Mouse (Mus musculus): Measurements from ENCODE around the gene Gm17334. TPM values are rescaled to one million over a fixed set of nuclear protein-coding genes. Genes with fewer than 3 reads are reported as not detected.
A peak's percentile ranks its signal among the peaks of the same experiment; 100 is the strongest.
"Not testable (repeated sequence)": the region's sequence is repeated elsewhere in the genome, so short reads cannot be mapped to it uniquely, and the experiment has no call there.

Gm17334 gene
- polyA plus RNA-seq, 1 experiment: 1.8 TPM

DNA sequence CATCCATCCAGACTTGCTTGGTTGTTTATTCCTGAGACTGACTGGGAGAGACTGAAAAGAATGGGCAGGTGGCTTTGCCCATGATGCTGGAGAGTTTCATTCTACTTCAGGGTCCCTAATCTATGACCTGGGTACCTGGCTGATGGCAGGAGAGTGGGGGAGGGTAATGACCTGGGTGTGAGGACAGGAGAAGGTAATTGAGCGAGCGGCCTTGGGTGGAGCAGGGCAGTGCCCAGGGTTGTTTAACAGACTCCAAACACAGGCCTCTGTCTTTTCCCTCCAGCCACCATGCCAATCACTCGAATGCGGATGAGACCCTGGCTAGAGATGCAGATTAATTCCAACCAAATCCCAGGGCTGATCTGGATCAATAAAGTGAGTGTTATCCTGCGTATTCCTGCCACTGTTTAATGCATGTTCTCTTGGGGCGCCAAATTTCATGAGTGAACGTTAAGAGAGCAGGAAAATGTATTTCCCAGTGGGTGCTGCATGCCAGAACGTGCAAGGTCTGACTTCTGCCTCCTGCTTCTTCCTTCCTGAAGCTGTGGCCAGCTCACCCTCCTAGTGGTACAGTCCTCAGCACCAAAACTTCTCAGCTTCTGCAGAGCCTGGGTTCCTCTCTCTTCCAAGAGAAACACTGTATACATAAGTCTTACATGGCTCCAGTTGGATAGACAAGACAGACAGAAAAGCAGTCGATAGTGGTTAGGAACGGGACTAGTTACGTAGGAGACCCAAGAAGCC, 1.8 kb downstream of the Gm17334 start:
- no peak for DNase-seq (ENCODE audit: low spot score)

DNA sequence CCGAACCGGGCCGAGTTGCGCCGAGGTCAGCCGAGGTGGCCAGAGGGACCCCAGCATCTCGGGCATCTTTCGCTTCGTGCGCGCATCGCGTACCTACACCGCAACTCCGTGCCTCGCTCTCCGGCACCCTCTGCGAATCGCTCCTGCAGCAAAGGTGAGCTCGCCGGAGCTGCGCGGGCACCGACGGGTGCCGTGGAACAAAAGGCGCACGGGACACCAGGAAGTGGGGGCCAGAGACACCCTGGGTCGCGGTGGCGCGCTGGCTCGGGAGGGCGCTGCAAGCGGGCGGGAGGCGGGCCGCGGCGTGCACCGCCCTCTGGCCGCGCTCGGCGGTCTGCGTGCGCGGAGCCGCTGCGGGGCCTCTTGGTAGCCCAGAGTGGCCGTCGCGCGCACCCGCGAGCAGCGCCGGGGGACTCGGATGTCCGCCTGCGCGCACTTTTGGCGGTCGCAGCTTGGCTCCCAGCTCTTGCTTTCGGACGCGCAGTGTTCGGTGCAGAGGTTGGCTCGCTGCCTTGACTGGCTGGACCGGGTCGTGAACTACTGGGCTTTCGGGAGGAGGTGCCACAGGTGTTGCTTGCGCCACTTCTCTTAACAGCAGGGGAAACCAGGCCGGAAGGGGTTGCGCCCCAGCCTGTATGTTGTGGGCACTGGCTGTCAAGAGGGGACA, 2.7 kb downstream of the Gm17334 start:
- peak; percentile 65 for DNase-seq (ENCODE audit: low spot score)

DNA sequence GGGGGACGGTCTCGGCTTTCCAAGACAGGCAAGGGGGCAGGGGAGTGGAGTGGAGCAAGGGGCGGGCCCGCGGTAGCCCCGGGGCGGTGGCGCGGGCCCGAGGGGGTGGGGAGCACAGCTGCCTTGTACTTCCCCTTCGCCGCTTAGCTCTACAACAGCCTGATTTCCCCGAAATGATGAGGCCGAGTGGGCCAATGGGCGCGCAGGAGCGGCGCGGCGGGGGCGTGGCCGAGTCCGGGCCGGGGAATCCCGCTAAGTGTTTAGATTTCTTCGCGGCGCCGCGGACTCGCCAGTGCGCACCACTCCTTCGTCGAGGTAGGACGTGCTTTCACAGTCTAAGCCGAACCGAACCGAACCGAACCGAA, 3.2 kb downstream of the Gm17334 start, which contains the start of gene Irf1:
Gene Irf1, plus strand, starts transcription at position 255 of the 365 bp plus-strand sequence.
- peak; percentile 83 for DNase-seq (ENCODE audit: low spot score)

DNA sequence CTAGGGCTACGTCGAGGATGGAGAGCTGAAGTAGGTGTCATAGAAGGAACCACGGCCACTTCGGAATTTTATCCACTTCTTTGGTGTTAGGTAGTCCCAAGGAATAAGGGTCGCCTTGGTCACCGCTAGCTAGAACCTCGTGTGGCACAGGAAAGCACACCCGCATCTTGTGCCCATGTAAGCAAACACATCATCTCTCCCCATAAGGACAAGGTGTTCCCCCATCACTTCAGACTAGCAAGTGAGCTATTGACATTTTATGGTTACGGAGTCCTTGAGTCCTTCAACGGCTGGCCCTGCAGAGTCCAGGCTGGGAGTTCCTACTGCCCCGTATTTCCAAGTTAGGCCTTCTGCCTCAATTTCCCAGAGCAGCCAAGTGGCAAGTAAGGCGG, 3.8 kb downstream of the Gm17334 start:
- no peak for DNase-seq (ENCODE audit: low spot score)

DNA sequence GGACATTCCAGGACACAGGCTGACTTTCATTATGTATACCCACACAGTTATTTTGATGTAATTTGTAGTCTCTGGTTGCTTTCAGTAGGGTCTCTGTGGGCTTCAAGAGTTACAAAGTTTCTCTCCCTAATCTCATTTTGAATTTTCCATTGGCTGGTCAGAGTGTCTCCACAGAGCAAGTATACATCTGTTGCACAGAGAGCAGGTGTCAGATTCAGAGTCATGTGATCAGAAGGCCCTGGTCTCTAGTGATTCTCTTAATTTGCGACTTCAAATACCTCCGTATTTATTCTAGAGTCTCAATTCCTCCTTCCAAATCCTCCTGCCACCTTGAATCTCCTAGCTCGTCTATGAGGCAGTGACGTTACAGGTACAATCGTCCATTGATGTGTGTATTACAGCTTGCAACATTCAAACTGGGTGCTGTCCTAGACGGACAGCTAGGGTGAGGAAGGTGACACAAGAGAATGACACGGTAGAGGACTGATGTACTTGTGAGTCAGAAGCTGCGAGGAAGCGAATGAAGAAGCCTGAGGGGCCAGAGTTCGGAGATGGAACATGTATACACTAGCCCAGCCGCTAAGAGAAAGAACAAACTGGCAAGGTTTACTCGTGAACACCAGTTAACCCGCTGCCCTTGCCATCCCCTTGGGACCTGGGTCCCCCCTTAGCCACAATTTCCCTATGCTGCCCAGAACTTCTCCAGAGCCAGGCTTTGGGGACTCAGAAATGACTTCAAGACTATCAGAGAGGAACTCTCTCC, 4.4 kb downstream of the Gm17334 start:
- DNase-seq (ENCODE audit: low spot score): no peak

DNA sequence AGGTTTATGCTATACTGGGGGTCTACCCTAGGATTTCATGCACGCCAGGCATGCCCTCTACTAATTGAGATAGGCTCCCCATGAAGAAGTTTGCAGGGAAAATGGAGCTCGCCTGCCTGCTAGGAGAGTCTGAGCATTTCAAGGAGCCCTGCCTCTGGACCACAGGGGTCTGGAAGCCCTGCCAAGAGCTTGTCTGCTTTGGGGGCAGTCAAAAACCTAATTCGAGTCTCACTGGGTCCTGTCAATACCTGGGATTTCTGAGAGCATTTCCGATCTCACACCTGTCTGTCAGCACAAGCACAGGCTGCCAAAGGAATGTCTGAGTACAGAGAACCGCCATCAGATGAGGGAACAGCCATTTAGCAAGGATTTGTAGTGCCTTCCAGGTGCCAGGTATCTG, 8.4 kb downstream of the Gm17334 start:
- DNase-seq (ENCODE audit: low spot score): no peak

DNA sequence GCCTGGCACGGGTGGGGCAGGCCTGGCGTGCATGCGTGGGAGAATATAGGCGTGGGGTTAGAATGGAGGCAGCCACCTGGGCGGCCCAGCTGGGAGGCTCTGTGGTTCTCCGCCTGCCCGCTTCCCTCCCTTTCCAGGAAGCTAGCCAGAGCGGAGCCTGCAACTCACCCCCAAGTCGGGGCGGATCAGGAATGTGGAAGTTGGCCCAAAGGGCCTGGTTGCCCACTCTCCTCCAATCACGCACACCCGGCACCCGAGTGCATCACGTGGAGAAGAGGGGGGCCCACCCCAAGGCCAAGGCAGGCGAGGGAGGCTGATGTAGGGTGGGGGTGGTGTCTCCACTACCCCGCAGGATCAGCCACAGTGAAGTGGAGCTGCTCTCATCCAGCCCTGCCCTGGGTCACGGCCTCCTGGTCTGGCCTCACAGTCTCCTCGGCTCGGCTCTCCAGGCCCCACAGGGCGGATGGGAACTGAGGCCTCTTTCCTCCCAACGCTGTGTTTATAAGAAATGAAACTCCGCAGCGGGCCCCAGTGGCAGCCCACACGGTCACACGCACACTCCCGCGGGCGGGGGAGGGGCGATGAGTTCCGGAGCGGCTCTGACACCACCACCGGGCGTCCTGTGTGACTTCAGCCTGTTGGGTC, 9.4 kb downstream of the Gm17334 start:
- peak; percentile 79 for DNase-seq (ENCODE audit: low spot score)

DNA sequence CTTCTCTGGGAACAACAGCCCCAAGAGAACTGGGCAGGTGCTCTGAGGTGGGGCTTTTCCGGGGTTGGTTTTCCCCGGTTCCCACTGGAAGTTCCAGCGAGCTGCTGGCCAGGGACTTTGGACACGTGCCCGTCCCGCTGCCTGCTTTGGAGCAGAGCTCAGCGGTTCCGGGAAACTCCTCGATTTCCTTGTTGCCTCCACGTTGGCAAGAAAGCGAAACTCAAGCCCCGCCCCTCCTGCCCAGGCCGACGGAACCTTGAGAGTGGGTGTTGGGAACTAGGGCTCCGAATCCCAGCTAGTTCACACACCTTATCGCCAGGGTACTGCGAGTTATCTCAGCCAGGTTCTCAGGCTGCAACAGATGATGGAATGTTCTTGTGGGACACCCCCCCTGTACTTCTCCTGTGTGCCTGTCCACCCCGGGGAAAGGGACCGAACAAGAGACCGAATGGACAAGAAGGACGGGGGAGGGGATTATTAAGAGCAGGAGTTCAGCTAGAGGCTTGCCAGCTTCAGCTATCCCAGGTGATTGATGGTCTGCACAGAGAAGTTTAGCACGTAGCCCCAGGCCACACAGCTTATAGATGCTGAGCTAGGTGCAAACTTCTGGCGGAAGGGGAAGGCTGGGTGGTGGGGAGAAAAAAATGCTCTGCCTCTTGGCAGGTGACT, 10.0 kb downstream of the Gm17334 start:
- peak; percentile 69 for DNase-seq (ENCODE audit: low spot score)

DNA sequence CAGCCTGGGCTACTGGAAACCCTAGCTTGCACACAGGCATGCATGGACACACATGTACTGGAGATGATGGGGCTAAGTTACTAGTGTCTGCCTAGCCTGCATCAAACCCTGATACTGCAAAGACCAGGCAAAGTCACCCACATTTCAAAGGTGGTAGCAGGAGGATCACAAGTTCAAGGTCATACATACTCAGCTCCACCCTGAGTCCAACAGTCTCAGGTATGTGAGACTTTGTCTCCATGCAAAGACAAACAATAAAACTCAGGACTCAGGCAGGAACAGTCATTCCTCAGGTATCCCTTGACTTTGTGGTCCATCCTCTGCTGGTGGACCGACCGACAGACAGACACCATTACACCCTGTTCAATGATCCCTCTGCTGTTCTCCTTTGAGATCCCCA, 10.6 kb downstream of the Gm17334 start:
- no peak for DNase-seq (ENCODE audit: low spot score)

DNA sequence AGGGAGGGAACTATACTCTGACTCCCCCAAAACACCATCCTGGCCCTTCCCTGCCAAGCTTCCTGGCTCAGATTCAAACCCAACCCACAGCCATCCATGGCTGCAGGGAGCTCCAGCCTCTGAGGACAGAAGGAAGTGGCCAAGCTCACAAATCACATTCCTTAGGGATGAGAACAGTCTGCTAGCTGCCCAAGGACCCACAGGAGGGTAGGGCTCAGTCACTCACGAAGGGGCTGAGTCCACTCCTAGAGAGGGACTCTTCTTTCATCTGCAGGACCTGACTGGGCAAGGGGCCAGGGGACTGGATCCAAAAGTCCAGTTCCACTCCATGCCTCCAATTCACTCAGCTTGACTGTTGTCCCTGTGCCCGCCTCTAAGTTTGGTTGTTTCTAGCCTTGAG, 11.2 kb downstream of the Gm17334 start:
- DNase-seq (ENCODE audit: low spot score): no peak

DNA sequence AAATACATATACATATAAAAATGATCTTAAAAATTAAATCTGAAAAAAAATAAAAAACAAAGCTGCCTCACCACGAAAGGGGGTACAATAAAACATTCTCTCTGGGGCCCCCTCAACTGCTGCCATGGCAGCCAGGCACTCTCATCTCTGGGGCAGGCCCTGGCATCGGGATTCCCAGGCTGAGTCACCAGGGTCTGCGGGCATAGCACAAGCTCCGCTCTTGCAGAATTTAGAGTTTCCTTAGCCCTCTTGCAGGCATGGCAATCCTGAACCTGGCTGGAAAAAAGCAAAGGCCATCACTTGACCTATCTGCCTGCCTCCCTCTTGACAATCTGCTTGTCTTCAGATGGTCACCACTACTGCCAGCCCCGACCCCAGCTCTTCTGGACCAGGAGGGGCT, 11.7 kb downstream of the Gm17334 start:
- DNase-seq (ENCODE audit: low spot score): no peak

DNA sequence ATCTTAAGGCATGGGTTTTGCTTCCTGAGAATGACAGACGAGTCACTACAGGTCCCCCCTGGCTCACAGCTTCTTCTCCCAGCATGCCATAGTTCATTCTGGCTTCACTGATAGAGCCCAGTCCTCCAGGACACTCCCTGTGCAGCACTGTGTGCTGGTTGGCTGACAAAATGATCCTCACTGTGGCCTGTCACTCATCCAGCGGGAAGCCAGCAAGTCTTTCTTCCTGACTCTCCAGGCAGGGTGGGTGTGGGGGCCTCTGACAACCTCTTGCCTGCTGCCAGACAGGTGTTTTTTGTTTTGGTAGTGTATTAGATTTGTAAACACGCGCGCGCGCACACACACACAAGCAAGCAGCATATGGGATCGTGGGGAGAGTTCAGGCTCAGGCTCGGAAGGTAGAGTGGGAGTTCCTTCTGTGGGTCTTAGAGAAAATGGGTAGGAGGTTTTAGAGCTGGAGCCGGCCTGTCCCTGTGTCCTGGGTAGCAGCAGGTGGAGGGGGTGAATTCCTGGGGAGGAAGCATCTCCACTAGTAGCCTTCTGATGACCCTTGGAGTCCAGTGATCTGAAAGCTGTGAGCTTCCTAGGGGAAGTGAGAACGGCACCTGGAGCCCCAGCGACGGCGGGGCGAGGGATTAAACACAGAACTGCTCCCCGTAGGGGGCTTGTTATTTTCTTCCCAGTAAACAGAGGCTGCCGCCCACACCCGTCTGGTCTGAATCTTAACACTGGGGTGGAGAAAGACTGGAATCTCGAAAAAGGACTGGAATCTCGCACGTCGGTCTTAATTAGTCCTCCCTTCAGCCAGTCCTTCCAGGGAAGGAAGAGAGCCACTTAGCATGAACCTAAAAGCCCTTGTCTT, 13.2 kb downstream of the Gm17334 start:
- DNase-seq (ENCODE audit: low spot score): no peak

DNA sequence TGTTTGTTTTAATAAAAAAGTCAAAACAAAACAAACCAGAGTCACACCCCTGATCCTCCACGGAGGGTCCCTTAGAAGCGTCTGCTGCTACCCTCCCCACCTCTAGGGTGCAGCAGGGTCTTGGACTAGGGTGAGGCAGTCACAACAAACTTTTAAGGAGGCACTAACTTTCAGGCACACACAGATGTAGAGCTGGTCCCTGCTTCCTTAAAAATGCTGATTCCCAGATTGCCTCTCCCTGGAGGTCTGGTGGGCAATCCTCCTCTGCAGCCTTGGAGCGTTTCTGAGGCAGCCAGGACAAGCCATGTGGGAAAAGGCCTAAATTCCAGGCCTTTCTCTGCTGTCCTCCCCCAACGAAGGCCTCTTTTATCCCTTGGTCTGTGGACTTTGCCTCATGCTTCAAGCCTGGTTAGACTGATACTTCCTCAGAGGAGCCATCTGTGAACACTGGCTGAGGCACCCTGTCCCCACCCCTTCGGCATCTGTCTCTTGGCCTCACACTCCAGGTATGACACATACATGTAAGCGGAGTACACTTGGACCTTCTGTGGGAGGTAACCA, 14.1 kb downstream of the Gm17334 start:
- no peak for DNase-seq (ENCODE audit: low spot score)

DNA sequence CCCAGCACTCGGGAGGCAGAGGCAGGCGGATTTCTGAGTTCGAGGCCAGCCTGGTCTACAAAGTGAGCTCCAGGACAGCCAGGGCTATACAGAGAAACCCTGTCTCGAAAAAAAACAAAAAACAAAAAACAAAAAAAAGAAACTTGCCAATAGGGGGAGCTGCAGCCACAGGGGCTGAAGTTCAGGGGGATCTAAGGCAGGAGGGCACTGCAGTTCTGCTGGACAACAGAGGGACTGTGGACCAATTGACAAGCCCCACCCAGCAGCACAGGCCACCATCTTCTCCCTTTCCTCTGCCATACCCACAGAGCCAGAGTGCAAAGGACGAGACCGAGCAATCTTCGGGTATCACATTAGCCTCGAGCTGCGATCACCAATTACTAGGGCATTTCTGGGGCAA, 15.0 kb downstream of the Gm17334 start:
- not testable (repeated sequence) for DNase-seq (ENCODE audit: low spot score)

DNA sequence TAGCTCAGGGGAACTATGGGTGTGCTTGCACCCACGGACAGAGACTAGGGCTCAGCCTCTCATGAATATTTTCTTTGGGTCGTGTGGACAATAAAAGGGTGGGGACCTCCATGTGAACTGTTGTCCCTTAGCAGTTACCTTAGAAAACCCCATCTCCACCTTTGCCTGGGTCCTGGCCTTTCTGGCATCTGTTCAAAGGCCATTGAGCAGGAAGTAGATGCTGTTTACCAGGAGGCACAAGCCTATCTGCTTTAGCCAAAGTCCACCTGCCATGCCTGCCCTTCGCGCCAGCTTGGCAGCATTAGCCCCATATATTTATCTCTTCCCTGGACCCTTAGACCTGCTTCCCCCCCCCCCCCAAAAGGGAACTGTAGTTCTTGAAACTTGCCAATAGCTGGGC, 15.4 kb downstream of the Gm17334 start:
- no peak for DNase-seq (ENCODE audit: low spot score)

DNA sequence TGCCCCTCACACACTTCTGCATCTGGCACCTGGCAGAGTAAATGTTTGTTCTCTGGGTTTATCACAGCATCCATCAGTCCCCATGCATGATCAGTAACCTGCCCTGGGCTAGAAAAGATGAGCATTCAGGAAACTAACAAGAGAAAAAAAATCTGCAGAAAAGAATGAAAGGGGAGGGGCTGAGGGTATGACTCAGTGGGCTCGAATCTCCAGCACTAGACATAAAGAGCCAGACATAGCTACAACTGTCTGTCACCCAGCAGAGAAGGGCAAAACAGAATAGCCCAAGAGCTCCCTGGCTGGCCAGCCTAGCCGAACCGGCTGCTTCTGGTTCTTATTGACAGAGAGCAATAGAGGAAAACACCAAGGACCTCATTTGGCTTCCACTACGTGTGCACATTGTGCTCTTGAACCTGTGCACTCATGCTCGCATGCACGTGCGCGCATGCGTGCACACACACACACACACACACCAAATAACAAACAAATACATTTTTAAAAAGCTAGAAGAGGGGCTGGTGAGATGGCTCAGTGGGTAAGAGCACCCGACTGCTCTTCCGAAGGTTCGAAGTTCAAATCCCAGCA, 17.9 kb downstream of the Gm17334 start:
- DNase-seq (ENCODE audit: low spot score): no peak

DNA sequence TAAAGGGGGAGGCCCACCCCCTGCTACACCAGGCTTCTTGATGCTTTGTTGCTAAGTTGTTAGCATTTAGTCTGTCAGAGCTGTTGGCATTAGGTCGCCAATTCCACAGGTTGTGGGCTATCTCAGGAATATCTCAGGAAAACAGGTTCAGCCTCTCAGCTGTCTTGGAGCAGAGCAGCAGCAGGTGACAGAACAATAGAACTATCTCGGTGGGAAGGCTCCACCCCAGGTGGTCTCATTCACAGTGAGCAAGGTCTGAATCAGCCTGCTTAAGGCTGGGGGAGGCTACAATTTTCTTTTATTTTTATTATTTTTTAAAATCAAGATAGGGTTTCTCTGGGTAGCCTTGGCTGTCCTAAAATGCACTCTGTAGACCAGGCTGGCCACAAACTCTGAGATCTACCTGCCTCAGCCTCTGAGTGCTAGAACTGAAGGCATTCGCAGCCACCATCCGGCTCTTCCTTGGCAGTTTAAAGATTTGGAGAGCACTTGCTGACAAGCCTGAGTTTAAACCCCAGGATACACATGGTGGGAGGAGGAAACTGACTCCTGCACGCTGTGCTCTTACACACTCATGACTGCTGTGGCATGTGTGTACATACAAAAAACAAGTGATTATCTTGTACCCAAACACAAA, 23.2 kb downstream of the Gm17334 start:
- no peak for DNase-seq (ENCODE audit: low spot score)

DNA sequence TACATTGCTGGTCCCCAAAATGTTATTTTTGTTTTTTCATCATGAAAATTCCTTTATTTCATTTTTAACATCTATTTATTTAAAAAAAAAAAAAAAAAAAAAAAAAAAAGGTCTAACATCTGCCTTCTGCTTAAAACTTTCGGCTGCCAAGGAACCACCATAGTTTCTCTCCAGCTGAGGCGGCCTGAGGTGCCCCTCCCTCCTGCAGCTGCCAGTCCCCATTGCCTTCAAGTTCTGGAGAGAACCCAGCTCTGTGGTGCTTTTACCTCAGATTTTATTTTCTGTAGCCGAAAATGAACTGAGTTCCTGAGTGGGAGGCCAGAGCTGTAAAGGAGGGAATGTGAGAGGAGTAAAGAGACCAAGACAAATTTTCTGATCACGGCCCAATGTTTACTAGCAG, 23.7 kb downstream of the Gm17334 start:
- no peak for DNase-seq (ENCODE audit: low spot score)

DNA sequence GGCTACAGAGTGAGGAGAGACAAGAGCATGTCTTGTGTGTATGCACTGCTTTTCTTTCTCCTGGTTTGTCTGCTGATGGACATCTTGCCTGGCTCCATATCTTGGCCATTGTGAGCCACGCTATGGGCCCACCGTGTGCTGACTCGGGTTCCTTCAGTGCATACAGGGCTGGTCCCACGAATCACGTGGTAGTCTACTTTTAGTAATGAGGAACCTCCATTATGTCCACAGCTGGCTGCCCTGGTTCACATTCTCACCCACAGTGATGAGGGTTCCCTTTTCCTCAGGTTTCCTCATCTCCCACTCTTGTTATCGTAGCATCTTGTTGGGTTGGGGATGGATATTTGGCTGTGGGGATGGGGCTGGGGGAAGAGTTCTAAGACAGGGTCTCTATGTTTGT, 24.4 kb downstream of the Gm17334 start:
- no peak for DNase-seq (ENCODE audit: low spot score)

DNA sequence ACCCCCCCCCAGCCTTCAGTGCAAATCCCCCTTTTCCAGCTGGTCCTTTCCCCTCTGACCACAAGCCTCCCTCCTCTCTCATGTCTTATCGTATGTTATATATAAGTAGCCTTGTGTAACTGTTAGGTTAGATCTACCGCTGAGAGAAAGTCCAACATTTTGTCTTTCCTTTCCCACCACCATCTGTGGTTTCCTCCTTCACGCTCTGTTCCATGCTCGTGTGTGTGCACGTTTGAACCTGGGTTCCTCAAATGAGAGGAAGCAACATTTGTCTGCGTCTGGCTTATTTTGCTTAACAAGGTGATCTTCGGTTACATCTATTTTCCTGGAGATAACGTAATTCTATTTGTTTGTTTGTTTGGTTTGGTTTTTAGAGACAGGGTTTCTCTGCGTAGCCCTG, 25.0 kb downstream of the Gm17334 start:
- DNase-seq (ENCODE audit: low spot score): no peak

Data from urinary bladder, adult 2 months (tissue).